Mouse (Mus musculus): ENCODE data around the gene Orc5. TPM values are rescaled to one million over a fixed set of nuclear protein-coding genes. Genes with fewer than 3 reads are reported as not detected.
"Not testable (repeated sequence)": the region's sequence is repeated elsewhere in the genome, so short reads cannot be mapped to it uniquely, and the experiment has no call there.

Gene Orc5
- polyA plus RNA-seq, 1 experiment from 2014 or later = 31.7 TPM

GRCm38 (mm10) chr5:22532571-22532970 lies 17.7 kb downstream of the Orc5 start:
- H3K4me1 ChIP-seq (ENCODE audit: control insufficient read depth in 2 of 2, insufficient read depth in 2 of 2, low read length in 2 of 2) = no peaks in the 10 kb centered on the region
- no peak overlapping the region for H3K4me2 ChIP-seq (ENCODE audit: low read length)
- H3K27ac ChIP-seq (replicated peaks in 1 of 2; ENCODE audit: control insufficient read depth in 1 of 2, insufficient read depth in 1 of 2, low read depth in 2 of 2, low read length in 2 of 2) = no peak overlapping the region
- H3K9me3 ChIP-seq (ENCODE audit: control insufficient read depth, low read length) = no peaks in the 10 kb centered on the region
- WGBS = 92% methylated on average over 5 of the region's 5 CpGs
- H3K4me3 ChIP-seq (ENCODE audit: control insufficient read depth in 1 of 2, insufficient read depth in 1 of 2, low read depth in 1 of 2, low read length in 2 of 2) = no peak overlapping the region
- H3K36me3 ChIP-seq (ENCODE audit: control insufficient read depth, insufficient read depth, low read length) = peaks cover 58% of the 10 kb centered on the region
- ATAC-seq (ENCODE audit: insufficient number of reproducible peaks, insufficient read depth, low FRiP score, low read depth) = no peak
- H3K9ac ChIP-seq (ENCODE audit: low read length) = no peak overlapping the region
- no peaks in the 10 kb centered on the region for H3K27me3 ChIP-seq (ENCODE audit: control insufficient read depth, insufficient read depth, low read length)

- Histone ChIP-seq H3K27ac (replicated peaks in 1 of 2; ENCODE audit: control insufficient read depth in 1 of 2, insufficient read depth in 1 of 2, low read depth in 2 of 2, low read length in 2 of 2) (no peak overlapping the region), H3K4me3 (ENCODE audit: control insufficient read depth in 1 of 2, insufficient read depth in 1 of 2, low read depth in 1 of 2, low read length in 2 of 2) (no peak overlapping the region), H3K9ac (ENCODE audit: low read length) (no peak overlapping the region), H3K4me2 (ENCODE audit: low read length) (no peak overlapping the region), H3K36me3 (ENCODE audit: control insufficient read depth, insufficient read depth, low read length) (peaks cover 75% of the 10 kb centered on the region), H3K4me1 (ENCODE audit: control insufficient read depth in 2 of 2, insufficient read depth in 2 of 2, low read length in 2 of 2) (no peaks in the 10 kb centered on the region), H3K27me3 (ENCODE audit: control insufficient read depth, insufficient read depth, low read length) (no peaks in the 10 kb centered on the region), H3K9me3 (ENCODE audit: control insufficient read depth, low read length) (no peaks in the 10 kb centered on the region)
- ATAC-seq (ENCODE audit: insufficient number of reproducible peaks, insufficient read depth, low FRiP score, low read depth) = no peak
- WGBS = 74% methylated on average over 4 of the region's 4 CpGs
Measured at GRCm38 (mm10) chr5:22522612-22523011, 27.6 kb downstream of the Orc5 start.

GRCm38 (mm10) chr5:22519708-22520107 lies 30.5 kb downstream of the Orc5 start:
- 91% methylated on average over 2 of the region's 2 CpGs for WGBS
- H3K27ac ChIP-seq (replicated peaks in 1 of 2; ENCODE audit: control insufficient read depth in 1 of 2, insufficient read depth in 1 of 2, low read depth in 2 of 2, low read length in 2 of 2) = no peak overlapping the region
- peaks cover 69% of the 10 kb centered on the region for H3K36me3 ChIP-seq (ENCODE audit: control insufficient read depth, insufficient read depth, low read length)
- H3K4me3 ChIP-seq (ENCODE audit: control insufficient read depth in 1 of 2, insufficient read depth in 1 of 2, low read depth in 1 of 2, low read length in 2 of 2) = no peak overlapping the region
- no peak overlapping the region for H3K4me2 ChIP-seq (ENCODE audit: low read length)
- ATAC-seq (ENCODE audit: insufficient number of reproducible peaks, insufficient read depth, low FRiP score, low read depth) = no peak
- no peaks in the 10 kb centered on the region for H3K4me1 ChIP-seq (ENCODE audit: control insufficient read depth in 2 of 2, insufficient read depth in 2 of 2, low read length in 2 of 2)
- H3K9ac ChIP-seq (ENCODE audit: low read length) = no peak overlapping the region
- no peaks in the 10 kb centered on the region for H3K9me3 ChIP-seq (ENCODE audit: control insufficient read depth, low read length)
- H3K27me3 ChIP-seq (ENCODE audit: control insufficient read depth, insufficient read depth, low read length) = no peaks in the 10 kb centered on the region

GRCm38 (mm10) chr5:22515745-22516144 lies 34.5 kb downstream of the Orc5 start:
- H3K4me3 ChIP-seq (ENCODE audit: control insufficient read depth in 1 of 2, insufficient read depth in 1 of 2, low read depth in 1 of 2, low read length in 2 of 2); ATAC-seq (ENCODE audit: insufficient number of reproducible peaks, insufficient read depth, low FRiP score, low read depth); H3K27ac ChIP-seq (replicated peaks in 1 of 2; ENCODE audit: control insufficient read depth in 1 of 2, insufficient read depth in 1 of 2, low read depth in 2 of 2, low read length in 2 of 2); H3K9me3 ChIP-seq (ENCODE audit: control insufficient read depth, low read length); H3K4me2 ChIP-seq (ENCODE audit: low read length); H3K4me1 ChIP-seq (ENCODE audit: control insufficient read depth in 2 of 2, insufficient read depth in 2 of 2, low read length in 2 of 2); H3K27me3 ChIP-seq (ENCODE audit: control insufficient read depth, insufficient read depth, low read length); H3K9ac ChIP-seq (ENCODE audit: low read length): not testable (repeated sequence)
- H3K36me3 ChIP-seq (ENCODE audit: control insufficient read depth, insufficient read depth, low read length) = peaks cover 45% of the 10 kb centered on the region
- WGBS = 87% methylated on average over 4 of the region's 4 CpGs

GRCm38 (mm10) chr5:22514231-22514630 lies 36.0 kb downstream of the Orc5 start:
- not testable (repeated sequence) for H3K9ac ChIP-seq (ENCODE audit: low read length); H3K4me1 ChIP-seq (ENCODE audit: control insufficient read depth in 2 of 2, insufficient read depth in 2 of 2, low read length in 2 of 2)
- no CpG with 5 or more reads among the region's 7 CpGs for WGBS

GRCm38 (mm10) chr5:22512579-22512978 lies 37.6 kb downstream of the Orc5 start:
- not testable (repeated sequence) for H3K27ac ChIP-seq (replicated peaks in 1 of 2; ENCODE audit: control insufficient read depth in 1 of 2, insufficient read depth in 1 of 2, low read depth in 2 of 2, low read length in 2 of 2); H3K4me2 ChIP-seq (ENCODE audit: low read length); H3K27me3 ChIP-seq (ENCODE audit: control insufficient read depth, insufficient read depth, low read length); H3K9ac ChIP-seq (ENCODE audit: low read length); H3K4me1 ChIP-seq (ENCODE audit: control insufficient read depth in 2 of 2, insufficient read depth in 2 of 2, low read length in 2 of 2); H3K4me3 ChIP-seq (ENCODE audit: control insufficient read depth in 1 of 2, insufficient read depth in 1 of 2, low read depth in 1 of 2, low read length in 2 of 2); ATAC-seq (ENCODE audit: insufficient number of reproducible peaks, insufficient read depth, low FRiP score, low read depth); H3K9me3 ChIP-seq (ENCODE audit: control insufficient read depth, low read length)
- no CpG with 5 or more reads among the region's 5 CpGs for WGBS
- H3K36me3 ChIP-seq (ENCODE audit: control insufficient read depth, insufficient read depth, low read length) = peaks cover 23% of the 10 kb centered on the region

More at GRCm38 (mm10) chr5:22514231-22514630, 36.0 kb downstream of the Orc5 start:
- H3K9me3 ChIP-seq (ENCODE audit: control insufficient read depth, low read length); H3K4me3 ChIP-seq (ENCODE audit: control insufficient read depth in 1 of 2, insufficient read depth in 1 of 2, low read depth in 1 of 2, low read length in 2 of 2); ATAC-seq (ENCODE audit: insufficient number of reproducible peaks, insufficient read depth, low FRiP score, low read depth); H3K4me2 ChIP-seq (ENCODE audit: low read length); H3K27me3 ChIP-seq (ENCODE audit: control insufficient read depth, insufficient read depth, low read length); H3K27ac ChIP-seq (replicated peaks in 1 of 2; ENCODE audit: control insufficient read depth in 1 of 2, insufficient read depth in 1 of 2, low read depth in 2 of 2, low read length in 2 of 2): not testable (repeated sequence)
- peaks cover 34% of the 10 kb centered on the region for H3K36me3 ChIP-seq (ENCODE audit: control insufficient read depth, insufficient read depth, low read length)

- 66% methylated on average over 8 of the region's 8 CpGs for WGBS
- no peak for ATAC-seq (ENCODE audit: insufficient number of reproducible peaks, insufficient read depth, low FRiP score, low read depth)
- Histone ChIP-seq H3K9me3 (ENCODE audit: control insufficient read depth, low read length) (no peaks in the 10 kb centered on the region), H3K36me3 (ENCODE audit: control insufficient read depth, insufficient read depth, low read length) (peaks cover 18% of the 10 kb centered on the region), H3K27me3 (ENCODE audit: control insufficient read depth, insufficient read depth, low read length) (no peaks in the 10 kb centered on the region), H3K9ac (ENCODE audit: low read length) (no peak overlapping the region), H3K4me1 (ENCODE audit: control insufficient read depth in 2 of 2, insufficient read depth in 2 of 2, low read length in 2 of 2) (no peaks in the 10 kb centered on the region), H3K4me2 (ENCODE audit: low read length) (no peak overlapping the region), H3K4me3 (ENCODE audit: control insufficient read depth in 1 of 2, insufficient read depth in 1 of 2, low read depth in 1 of 2, low read length in 2 of 2) (no peak overlapping the region), H3K27ac (replicated peaks in 1 of 2; ENCODE audit: control insufficient read depth in 1 of 2, insufficient read depth in 1 of 2, low read depth in 2 of 2, low read length in 2 of 2) (no peak overlapping the region)
Measured at GRCm38 (mm10) chr5:22511824-22512223, 38.4 kb downstream of the Orc5 start.

GRCm38 (mm10) chr5:22508560-22508959 lies 41.7 kb downstream of the Orc5 start:
- H3K9ac ChIP-seq (ENCODE audit: low read length) = no peak overlapping the region
- no peak overlapping the region for H3K4me2 ChIP-seq (ENCODE audit: low read length)
- 77% methylated on average over 5 of the region's 5 CpGs for WGBS
- H3K4me3 ChIP-seq (ENCODE audit: control insufficient read depth in 1 of 2, insufficient read depth in 1 of 2, low read depth in 1 of 2, low read length in 2 of 2) = no peak overlapping the region
- no peak overlapping the region for H3K27ac ChIP-seq (replicated peaks in 1 of 2; ENCODE audit: control insufficient read depth in 1 of 2, insufficient read depth in 1 of 2, low read depth in 2 of 2, low read length in 2 of 2)
- no peaks in the 10 kb centered on the region for H3K27me3 ChIP-seq (ENCODE audit: control insufficient read depth, insufficient read depth, low read length)
- H3K9me3 ChIP-seq (ENCODE audit: control insufficient read depth, low read length) = no peaks in the 10 kb centered on the region
- no peak for ATAC-seq (ENCODE audit: insufficient number of reproducible peaks, insufficient read depth, low FRiP score, low read depth)
- H3K36me3 ChIP-seq (ENCODE audit: control insufficient read depth, insufficient read depth, low read length) = peaks cover 11% of the 10 kb centered on the region
- H3K4me1 ChIP-seq (ENCODE audit: control insufficient read depth in 2 of 2, insufficient read depth in 2 of 2, low read length in 2 of 2) = no peaks in the 10 kb centered on the region
